12 mouse cellular contexts compared by ENCODE assay signal in the genomic region with DNA sequence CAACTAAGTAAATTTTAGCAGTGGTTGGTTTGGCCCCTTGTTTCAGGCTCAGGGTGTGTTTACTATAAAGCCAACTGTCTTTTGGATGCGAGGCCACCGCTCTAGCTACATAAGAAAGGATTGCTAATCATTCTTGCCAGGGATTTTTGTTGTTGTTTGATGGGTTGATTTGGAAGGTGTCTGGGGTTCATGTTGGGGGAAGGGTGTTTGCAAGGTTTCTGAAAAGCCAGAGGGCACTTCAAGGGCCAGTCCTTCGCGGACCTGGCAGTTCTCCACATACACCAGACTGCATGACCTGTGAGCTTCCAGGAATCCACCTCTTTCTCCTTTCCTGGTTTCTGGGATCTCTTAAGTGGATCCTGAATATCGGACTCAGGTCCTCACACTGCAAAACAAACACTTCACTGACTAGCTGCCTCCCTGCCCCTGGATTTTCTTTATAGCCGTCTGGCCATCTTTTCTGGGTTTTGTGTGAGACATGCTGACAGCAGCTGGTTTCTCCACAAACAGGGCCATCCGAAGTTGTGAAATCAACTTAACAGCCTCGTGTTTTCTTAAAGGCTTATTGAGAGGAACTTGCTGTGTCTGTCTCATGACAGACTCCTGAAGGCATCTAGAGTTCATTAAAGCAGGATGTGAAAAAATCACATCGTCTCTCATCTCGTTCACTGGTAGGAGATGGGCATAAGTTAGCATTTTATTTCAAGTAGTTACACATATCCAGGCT.
DNase-seq lines count a peak whose midpoint lies in the region; ATAC-seq and TF ChIP-seq lines count a peak whose summit lies in the region.
"Had no signal": no experiment of that assay in that cellular context is flagged by ENCODE, and none has a peak within 500 bp of the region (broad histone marks: within the 10 kb centered on the region; RNA-seq: fewer than 3 reads in every experiment).

No protein-coding gene starts in this region.

- 39% methylated on average over 10 of the region's 10 CpGs for WGBS in kidney, adult 2 months
- WGBS in stomach, postnatal 0 days = 30% methylated on average over 10 of the region's 10 CpGs

- ATAC-seq in stomach, postnatal 0 days (ENCODE audit: low FRiP score, low TSS enrichment) = no peak
- ATAC-seq: forebrain, embryonic 14.5 days had no signal

- no peak overlapping the region for H3K9ac ChIP-seq in stomach, postnatal 0 days (ENCODE audit: low read length)
- H3K9ac ChIP-seq: kidney, embryonic 15.5 days had no signal

- no peaks in the 10 kb centered on the region for H3K36me3 ChIP-seq in kidney, adult 2 months (ENCODE audit: control insufficient read depth, insufficient read depth, low read length)
- H3K36me3 ChIP-seq in stomach, postnatal 0 days (ENCODE audit: control insufficient read depth, insufficient read depth, low read length) = no peaks in the 10 kb centered on the region
- H3K36me3 ChIP-seq: kidney, embryonic 15.5 days had no signal

- H3K27me3 ChIP-seq in kidney, adult 2 months (replicated peaks; ENCODE audit: control insufficient read depth, insufficient read depth, low read length) = no peaks in the 10 kb centered on the region
- no peaks in the 10 kb centered on the region for H3K27me3 ChIP-seq in stomach, postnatal 0 days (ENCODE audit: control insufficient read depth, insufficient read depth, low read length)
- H3K27me3 ChIP-seq: kidney, embryonic 15.5 days had no signal

- no peak for TF ChIP-seq POLR2A in kidney, adult 2 months (IDR thresholded peaks at IDR 0.05; ENCODE audit: low read depth, low read length)

- no peak overlapping the region for H3K4me3 ChIP-seq in kidney, adult 2 months (ENCODE audit: insufficient read depth, low read depth, low read length)
- no peak overlapping the region for H3K4me3 ChIP-seq in stomach, postnatal 0 days (ENCODE audit: low read depth, low read length)
- H3K4me3 ChIP-seq: hindbrain, embryonic 10.5 days; kidney, embryonic 15.5 days had no signal

- H3K4me2 ChIP-seq in stomach, postnatal 0 days (replicated peaks; ENCODE audit: low read depth) = no peak overlapping the region
- H3K4me2 ChIP-seq: kidney, embryonic 15.5 days had no signal

- no peak for TF ChIP-seq CTCF in kidney, adult 2 months (conservative IDR thresholded peaks at IDR 0.05; ENCODE audit: insufficient read depth, insufficient read length, low read depth, low read length)
- TF ChIP-seq CTCF in stomach, postnatal 0 days (IDR thresholded peaks at IDR 0.05; ENCODE audit: low read depth) = no peak

- DNase-seq in kidney, adult 2 months = peak; percentile 18
- no peak for DNase-seq in kidney, postnatal 4 days
- DNase-seq in ovary, postnatal 14 days (ENCODE audit: low spot score) = peak; percentile 4
- DNase-seq in ovary, adult 18-20 months (ENCODE audit: low spot score) = no peak
- peak; percentile 64 for DNase-seq in fat pad, adult 2 months (ENCODE audit: extremely low read depth, low read depth, low spot score)
- DNase-seq in skeletal muscle tissue, adult 2 months (ENCODE audit: low read depth, low spot score) = peak; percentile 2
- DNase-seq in right cerebral cortex, postnatal 4 days = no peak
- no peak for DNase-seq in stomach, postnatal 0 days (ENCODE audit: low spot score)
- DNase-seq: cerebellum, postnatal 36 days had no signal

- H3K9me3 ChIP-seq in stomach, postnatal 0 days (ENCODE audit: control insufficient read depth, low read length) = no peaks in the 10 kb centered on the region
- H3K9me3 ChIP-seq: hindbrain, embryonic 10.5 days; kidney, embryonic 15.5 days had no signal

- no peak overlapping the region for H3K27ac ChIP-seq in kidney, adult 2 months (ENCODE audit: insufficient read depth, low read depth, low read length)
- H3K27ac ChIP-seq in stomach, postnatal 0 days (replicated peaks) = no peak overlapping the region
- H3K27ac ChIP-seq: hindbrain, embryonic 10.5 days; kidney, embryonic 15.5 days had no signal

- TF ChIP-seq EP300 in stomach, postnatal 0 days (optimal IDR thresholded peaks at IDR 0.05) = no peak

- no peaks in the 10 kb centered on the region; the same call in 1 of the 2 replicates for H3K4me1 ChIP-seq in kidney, adult 2 months (ENCODE audit: control insufficient read depth, insufficient read depth, low read length)
- H3K4me1 ChIP-seq in stomach, postnatal 0 days (replicated peaks; ENCODE audit: control insufficient read depth, insufficient read depth) = 0 out of 2 replicates have a peak, but pooled peaks cover 3% of the 10 kb centered on the region
- H3K4me1 ChIP-seq: kidney, embryonic 15.5 days had no signal

Comparison
In these comparisons a context has a peak if more than half of its experiments do, and no peak if none do; other contexts are left out.
1. DNase-seq: peak in kidney, adult 2 months (single experiment), ovary, postnatal 14 days (single experiment), fat pad, adult 2 months (single experiment) and skeletal muscle tissue, adult 2 months (single experiment); none in kidney, postnatal 4 days (0 of 2), ovary, adult 18-20 months (single experiment), right cerebral cortex, postnatal 4 days (single experiment) and stomach, postnatal 0 days (single experiment).